Mouse (Mus musculus): ENCODE results near the gene Cdk2ap2.
A peak's percentile ranks its signal among the peaks of the same experiment; 100 is the strongest.
"Not testable (repeated sequence)": the region's sequence is repeated elsewhere in the genome, so short reads cannot be mapped to it uniquely, and the experiment has no call there.

Cdk2ap2 gene

GRCm38 (mm10) chr19:4068242-4068641, 28.7 kb upstream of the Cdk2ap2 start:
- DNase-seq = not testable (repeated sequence)

- no peak for DNase-seq
These were observed 28.1 kb upstream of the Cdk2ap2 start for GRCm38 (mm10) chr19:4068717-4069410.

- DNase-seq = no peak
These were observed 26.7 kb upstream of the Cdk2ap2 start for GRCm38 (mm10) chr19:4070311-4070710.

GRCm38 (mm10) chr19:4070756-4071155, 26.2 kb upstream of the Cdk2ap2 start:
- DNase-seq = no peak

- no peak for DNase-seq
These were observed 25.6 kb upstream of the Cdk2ap2 start for GRCm38 (mm10) chr19:4071406-4071805.

- peak in 1 of 2 experiments; percentile 18 for DNase-seq
These were observed 24.1 kb upstream of the Cdk2ap2 start for GRCm38 (mm10) chr19:4072706-4073424.

- peak in 1 of 2 experiments; percentile 48 for DNase-seq
These were observed 21.5 kb upstream of the Cdk2ap2 start for GRCm38 (mm10) chr19:4075531-4075930.

GRCm38 (mm10) chr19:4079594-4079993, 17.4 kb upstream of the Cdk2ap2 start:
- no peak for DNase-seq

- peak in 1 of 2 experiments; percentile 28 for DNase-seq
These were observed 16.4 kb upstream of the Cdk2ap2 start for GRCm38 (mm10) chr19:4080511-4081009.

GRCm38 (mm10) chr19:4081394-4081793, 15.6 kb upstream of the Cdk2ap2 start, which contains the start of gene Cabp2:
TSS of gene Cabp2 (plus strand) at chr19:4081578.
- DNase-seq = no peak

GRCm38 (mm10) chr19:4082219-4082965, 14.6 kb upstream of the Cdk2ap2 start:
- no peak for DNase-seq

GRCm38 (mm10) chr19:4083316-4083715, 13.7 kb upstream of the Cdk2ap2 start:
- DNase-seq = no peak

- no peak for DNase-seq
These were observed 13.2 kb upstream of the Cdk2ap2 start for GRCm38 (mm10) chr19:4083826-4084225.

- peak; percentile 47 to 65 for DNase-seq
These were observed 12.0 kb upstream of the Cdk2ap2 start for GRCm38 (mm10) chr19:4084984-4085383.

- peak in 1 of 2 experiments; percentile 32 for DNase-seq
These were observed 10.8 kb upstream of the Cdk2ap2 start for GRCm38 (mm10) chr19:4086156-4086555.

GRCm38 (mm10) chr19:4087090-4087489, 9.9 kb upstream of the Cdk2ap2 start:
- DNase-seq = no peak

GRCm38 (mm10) chr19:4088146-4088545, 8.8 kb upstream of the Cdk2ap2 start:
- DNase-seq = no peak

GRCm38 (mm10) chr19:4089128-4089527, 7.9 kb upstream of the Cdk2ap2 start:
- DNase-seq = no peak

- DNase-seq = no peak
These were observed 6.5 kb upstream of the Cdk2ap2 start for GRCm38 (mm10) chr19:4090446-4090845.

- no peak for DNase-seq
These were observed 5.6 kb upstream of the Cdk2ap2 start for GRCm38 (mm10) chr19:4091383-4091782.

GRCm38 (mm10) chr19:4092750-4093149, 4.2 kb upstream of the Cdk2ap2 start:
- no peak for DNase-seq

- DNase-seq = no peak
These were observed 3.2 kb upstream of the Cdk2ap2 start for GRCm38 (mm10) chr19:4093772-4094171.

GRCm38 (mm10) chr19:4094348-4094747, 2.6 kb upstream of the Cdk2ap2 start:
- no peak for DNase-seq
